Comparison of ENCODE assay signal across 8 mouse cellular contexts in genomic region chr4:106375857-106376256, GRCm38 (mm10). TPM values are rescaled to one million over a fixed set of nuclear protein-coding genes. Genes with fewer than 3 reads are reported as not detected.
DNase-seq lines count a peak whose midpoint lies in the region; ATAC-seq and TF ChIP-seq lines count a peak whose summit lies in the region.
"Had no signal": no experiment of that assay in that cellular context is flagged by ENCODE, and none has a peak within 500 bp of the region (broad histone marks: within the 10 kb centered on the region; RNA-seq: fewer than 3 reads in every experiment).

No protein-coding gene starts in this region.

- peaks cover 40 to 82% of the 10 kb centered on the region in 2 experiments for H3K36me3 ChIP-seq in CH12.LX (replicated peaks in 1 of 2; ENCODE audit: control insufficient read depth in 1 of 2, insufficient read depth in 1 of 2, low read length in 1 of 2)
- H3K36me3 ChIP-seq in lung, postnatal 0 days (ENCODE audit: insufficient read depth, low read length) = peaks cover 27% of the 10 kb centered on the region

- no peak overlapping the region for H3K9ac ChIP-seq in CH12.LX (ENCODE audit: insufficient read depth, low read depth)
- no peak overlapping the region for H3K9ac ChIP-seq in lung, postnatal 0 days (replicated peaks; ENCODE audit: low read depth)

- peak; percentile 81 for DNase-seq in CH12.LX (ENCODE audit: extremely low read depth)
- peak; percentile 58 to 82 for DNase-seq in cerebellum, postnatal 4 days (ENCODE audit: low spot score in 2 of 2)
- DNase-seq in gastrocnemius, postnatal 25 days = peak; percentile 42
- peak; percentile 74 to 92 for DNase-seq in layer of hippocampus, adult 18-20 months (ENCODE audit: low spot score in 2 of 2)
- peak; percentile 80 for DNase-seq in lung, postnatal 0 days (ENCODE audit: low spot score)
- peak; percentile 69 to 71 for DNase-seq in right cerebral cortex, postnatal 36 days (ENCODE audit: low spot score in 2 of 2)

- H3K27ac ChIP-seq in CH12.LX (ENCODE audit: insufficient read depth, low read depth) = no peak overlapping the region
- H3K27ac ChIP-seq in lung, postnatal 0 days (ENCODE audit: low read length) = no peak overlapping the region
- H3K27ac ChIP-seq: macrophage had no signal

- no peaks in the 10 kb centered on the region for H3K4me1 ChIP-seq in CH12.LX (ENCODE audit: control insufficient read depth in 1 of 2, insufficient read depth in 2 of 2)
- no peaks in the 10 kb centered on the region for H3K4me1 ChIP-seq in lung, postnatal 0 days (ENCODE audit: insufficient read depth, low read depth, low read length)

- peak; percentile 73 to 80 for TF ChIP-seq CTCF in CH12.LX (conservative IDR thresholded peaks at IDR 0.05 in 1 of 2, IDR thresholded peaks at IDR 0.05 in 1 of 2; ENCODE audit: low read depth in 2 of 2, low read length in 2 of 2)
- TF ChIP-seq CTCF in lung, postnatal 0 days (IDR thresholded peaks at IDR 0.05) = peak; percentile 91

- H3K4me3 ChIP-seq in CH12.LX (replicated peaks in 1 of 3; ENCODE audit: low read depth in 2 of 3, low read length in 2 of 3, poor library complexity in 1 of 3) = no peak overlapping the region
- H3K4me3 ChIP-seq in lung, postnatal 0 days (ENCODE audit: low read depth, low read length) = no peak overlapping the region

- H3K4me2 ChIP-seq in CH12.LX (ENCODE audit: insufficient read depth, low read depth, poor library complexity, severe bottlenecking) = no peak overlapping the region
- H3K4me2 ChIP-seq in lung, postnatal 0 days (replicated peaks; ENCODE audit: low read depth, low read length) = no peak overlapping the region

- TF ChIP-seq EP300 in CH12.LX (IDR thresholded peaks at IDR 0.05; ENCODE audit: low read length) = no peak
- TF ChIP-seq EP300 in lung, postnatal 0 days (IDR thresholded peaks at IDR 0.05) = no peak

- TF ChIP-seq RAD21 in CH12.LX (IDR thresholded peaks at IDR 0.05; ENCODE audit: low read depth, low read length) = peak; percentile 71

- 42% methylated on average over 1 of the region's 1 CpGs for WGBS in lung, postnatal 0 days

- TF ChIP-seq POLR2A in CH12.LX (IDR thresholded peaks at IDR 0.05; ENCODE audit: low read depth, low read length) = no peak

- ATAC-seq in activated CD4-positive, CD25-positive, alpha-beta regulatory T cell, adult 4 months = peak; percentile 73
- ATAC-seq in lung, postnatal 0 days = no peak; the same call in 1 of the 2 replicates

- no peaks in the 10 kb centered on the region for H3K27me3 ChIP-seq in CH12.LX (replicated peaks)
- no peaks in the 10 kb centered on the region for H3K27me3 ChIP-seq in lung, postnatal 0 days (replicated peaks; ENCODE audit: insufficient read depth, low read length)

- no peaks in the 10 kb centered on the region for H3K9me3 ChIP-seq in CH12.LX (replicated peaks; ENCODE audit: low read length)
- no peaks in the 10 kb centered on the region for H3K9me3 ChIP-seq in lung, postnatal 0 days (ENCODE audit: low read length)

- in situ Hi-C loops in CH12.LX (cut with MboI; ENCODE audit: low pct_ligation_motif_present, low pct_unique_long_range_greater_than_20kb, low sequenced_read_pairs) = loop anchor here (5.0 kb wide), 1 partner anchor 149 kb away; no protein-coding TSS in a partner anchor

- dilution Hi-C loops in CH12.LX (cut with MboI; ENCODE audit: extremely low pct_ligation_motif_present, extremely low pct_unique_long_range_greater_than_20kb, low sequenced_read_pairs) = no loop called here

- H3K79me2 ChIP-seq in CH12.LX (replicated peaks; ENCODE audit: control insufficient read depth, extremely low read depth, insufficient read depth, poor library complexity, severe bottlenecking) = no peaks in the 10 kb centered on the region

TF ChIP-seq in CH12.LX, 34 proteins besides CTCF, POLR2A, EP300 and RAD21:
- TF ChIP-seq TCF12 (IDR thresholded peaks at IDR 0.05; ENCODE audit: low read depth, low read length) (no peak), SMC3 (IDR thresholded peaks at IDR 0.05; ENCODE audit: low read depth, low read length) (peak; percentile 70)

RNA-seq across cellular contexts. Expression of gene Usp24, which starts 59.8 kb away (rescaled TPM):
- total RNA-seq in CH12.LX (2012; rRNA removed) = 13.9 and 16.7 TPM in 2 replicates
- 12.2 and 13.0 TPM in 2 replicates for total RNA-seq in CH12.LX (2014; rRNA removed)
- 20.4 and 25.7 TPM in 2 replicates for polyA plus RNA-seq in CH12.LX (2012; ENCODE audit: insufficient read length, low read depth)
- 1 to 10 TPM; 7.2 to 8.5 TPM for polyA plus RNA-seq in activated CD4-positive, CD25-positive, alpha-beta regulatory T cell, adult 4 months (2017; shearing (Covaris generic))
- 10 to 100 TPM; 43.8 to 49.2 TPM for total RNA-seq in gastrocnemius, postnatal 25 days (2021)
- total RNA-seq in layer of hippocampus, adult 18-20 months (2021) = 10 to 100 TPM; 41.7 to 42.7 TPM
- 6.3 and 7.0 TPM in 2 replicates for polyA plus RNA-seq in lung, postnatal 0 days (2015; fragmentation: Nextera tagmentation; extraction: Ambion mirVana)
